Mouse (Mus musculus) limb, embryonic 15.5 days (tissue): ENCODE measurements around the gene Ppan. TPM values are rescaled to one million over a fixed set of nuclear protein-coding genes. Genes with fewer than 3 reads are reported as not detected.
A peak's percentile ranks its signal among the peaks of the same experiment; 100 is the strongest.

Source experiments
- ATAC-seq: fragments of 200-750 bp; cut with Nextera tagmentation; 2 replicates; pipeline ENCODE4 v1.8.0; 2017; ENCODE audit warnings: low read depth, moderate TSS enrichment; ENCODE audit not compliant: insufficient number of reproducible peaks, low FRiP score, low TSS enrichment
- H3K27ac ChIP-seq: fragments of 300-500 bp; sonication (generic); 2 replicates; pipeline ENCODE4 v1.5.1; 2015; ENCODE audit warnings: moderate library complexity, mild to moderate bottlenecking, inconsistent platforms
- H3K27me3 ChIP-seq: fragments of 300-500 bp; sonication (generic); 2 replicates; pipeline ENCODE4 v1.6.1; 2015; ENCODE audit warnings: inconsistent platforms
- H3K36me3 ChIP-seq: fragments of 300-500 bp; sonication (generic); 2 replicates; pipeline ENCODE4 v1.6.1; 2015; ENCODE audit warnings: inconsistent platforms
- H3K4me1 ChIP-seq: fragments of 300-500 bp; sonication (generic); 2 replicates; pipeline ENCODE4 v1.6.1; 2015; ENCODE audit warnings: inconsistent platforms
- H3K4me2 ChIP-seq: fragments of 300-500 bp; sonication (generic); 2 replicates; pipeline ENCODE4 v1.6.1; 2015; ENCODE audit warnings: mild to moderate bottlenecking, inconsistent platforms
- H3K4me3 ChIP-seq: fragments of 300-500 bp; sonication (generic); 2 replicates; pipeline ENCODE4 v1.5.1; 2015; ENCODE audit warnings: mild to moderate bottlenecking, inconsistent platforms
- H3K9ac ChIP-seq: fragments of 300-500 bp; sonication (generic); 2 replicates; pipeline ENCODE4 v1.6.1; 2015; ENCODE audit warnings: inconsistent platforms
- H3K9me3 ChIP-seq: fragments of 300-500 bp; sonication (generic); 2 replicates; pipeline ENCODE4 v1.6.1; 2016; ENCODE audit warnings: inconsistent platforms
- WGBS: fragments of 180-500 bp; shearing (Covaris S2); methylation state at CpG from one replicate; pipeline ENCODE4 v1.1.7; 2015; 5-methylcytosine and 5-hydroxymethylcytosine counted together
- microRNA-seq: library from miRNA; unstranded; fragments of <30 nt; microRNA quantifications from one replicate; pipeline ENCODE4, GENCODE M21; 2016
- polyA plus RNA-seq: library from polyadenylated mRNA; unstranded; fragments of >200 nt; fragmentation: Nextera tagmentation; extraction: Ambion mirVana; gene quantifications from 2 replicates; pipeline ENCODE4 v1.2.1, GENCODE M21; 2015

Ppan gene
- polyA plus RNA-seq, 1 experiment from 2014 or later: 88.6 TPM

GRCm38 (mm10) chr9:20897736-20898510 lies 9.9 kb downstream of the Ppan start:
- Histone ChIP-seq H3K4me1 (peaks cover 23% of the 10 kb centered on the region), H3K9me3 (no peaks in the 10 kb centered on the region), H3K36me3 (peaks cover 41% of the 10 kb centered on the region), H3K4me2 (peak overlapping the region; percentile 76), H3K9ac (peak overlapping the region; percentile 94), H3K27ac (peak overlapping the region; percentile 77), H3K4me3 (peak overlapping the region; percentile 98), H3K27me3 (no peaks in the 10 kb centered on the region)
- ATAC-seq: peak; percentile 54
- 3% methylated on average over 38 of the region's 39 CpGs for WGBS

- H3K27ac ChIP-seq: peak within 1 kb of the TSS; percentile 77
- H3K36me3 ChIP-seq: peaks cover 35% of the 10 kb centered on the region
- peak within 1 kb of the TSS; percentile 94 for H3K9ac ChIP-seq
- 4% methylated on average over 33 of the region's 34 CpGs for WGBS
- ATAC-seq: peak; percentile 77
- peak within 1 kb of the TSS; percentile 76 for H3K4me2 ChIP-seq
- peak within 1 kb of the TSS; percentile 98 for H3K4me3 ChIP-seq
- no peaks in the 10 kb centered on the region for H3K9me3 ChIP-seq
- no peaks in the 10 kb centered on the region for H3K27me3 ChIP-seq
- H3K4me1 ChIP-seq: peaks cover 23% of the 10 kb centered on the region
These were observed 10.6 kb downstream of the Ppan start, which contains the start of gene Eif3g for GRCm38 (mm10) chr9:20898511-20899073. TSS of gene Eif3g (minus strand) at chr9:20898623.

GRCm38 (mm10) chr9:20901466-20902173 lies 13.6 kb downstream of the Ppan start:
- no peak overlapping the region for H3K9ac ChIP-seq

GRCm38 (mm10) chr9:20902174-20902491 lies 14.2 kb downstream of the Ppan start:
- 41% methylated on average over 6 of the region's 6 CpGs for WGBS
- Histone ChIP-seq H3K4me1 (peaks cover 17% of the 10 kb centered on the region), H3K9ac (no peak overlapping the region), H3K4me2 (no peak overlapping the region), H3K9me3 (no peaks in the 10 kb centered on the region), H3K36me3 (peaks cover 29% of the 10 kb centered on the region), H3K27ac (no peak overlapping the region), H3K27me3 (no peaks in the 10 kb centered on the region), H3K4me3 (no peak overlapping the region)
- no peak for ATAC-seq

More at GRCm38 (mm10) chr9:20901466-20902173, 13.6 kb downstream of the Ppan start:
- Histone ChIP-seq H3K9me3 (no peaks in the 10 kb centered on the region), H3K27me3 (no peaks in the 10 kb centered on the region), H3K4me1 (peaks cover 22% of the 10 kb centered on the region), H3K36me3 (peaks cover 28% of the 10 kb centered on the region), H3K4me2 (no peak overlapping the region), H3K27ac (no peak overlapping the region), H3K4me3 (no peak overlapping the region)
- ATAC-seq: no peak
- 15% methylated on average over 13 of the region's 13 CpGs for WGBS

- no peak for ATAC-seq
- H3K9ac ChIP-seq: no peak overlapping the region
- H3K4me3 ChIP-seq: no peak overlapping the region
These were observed 22.0 kb downstream of the Ppan start for GRCm38 (mm10) chr9:20909948-20910347.

GRCm38 (mm10) chr9:20916160-20916559 lies 28.2 kb downstream of the Ppan start:
- no peaks in the 10 kb centered on the region for H3K27me3 ChIP-seq
- H3K27ac ChIP-seq: no peak overlapping the region
- no peak overlapping the region for H3K4me3 ChIP-seq
- H3K36me3 ChIP-seq: peaks cover 100% of the 10 kb centered on the region
- no peak for ATAC-seq
- 76% methylated on average over 4 of the region's 4 CpGs for WGBS
- H3K4me1 ChIP-seq: no peaks in the 10 kb centered on the region
- H3K9me3 ChIP-seq: no peaks in the 10 kb centered on the region
- no peak overlapping the region for H3K4me2 ChIP-seq
- H3K9ac ChIP-seq: no peak overlapping the region

More at GRCm38 (mm10) chr9:20909948-20910347, 22.0 kb downstream of the Ppan start:
- Histone ChIP-seq H3K9me3 (no peaks in the 10 kb centered on the region), H3K27ac (no peak overlapping the region), H3K4me2 (no peak overlapping the region), H3K36me3 (peaks cover 100% of the 10 kb centered on the region), H3K27me3 (no peaks in the 10 kb centered on the region), H3K4me1 (no peaks in the 10 kb centered on the region)
- WGBS: 87% methylated on average over 9 of the region's 9 CpGs

GRCm38 (mm10) chr9:20923258-20923657 lies 35.3 kb downstream of the Ppan start:
- H3K27ac ChIP-seq: no peak overlapping the region

More at GRCm38 (mm10) chr9:20923258-20923657, 35.3 kb downstream of the Ppan start:
- no peaks in the 10 kb centered on the region for H3K4me1 ChIP-seq
- no peaks in the 10 kb centered on the region for H3K9me3 ChIP-seq
- H3K9ac ChIP-seq: no peak overlapping the region
- H3K27me3 ChIP-seq: no peaks in the 10 kb centered on the region
- peaks cover 100% of the 10 kb centered on the region for H3K36me3 ChIP-seq
- H3K4me3 ChIP-seq: no peak overlapping the region
- H3K4me2 ChIP-seq: no peak overlapping the region
- 87% methylated on average over 3 of the region's 3 CpGs for WGBS
- ATAC-seq: no peak

Small RNA genes lying within 50 kb of the gene (microRNA-seq; reads per million reads assigned to microRNA genes)
- 0.61 reads per million for gene Mir7081

Other genes starting within 250 kb of the Ppan start
- 332 and 370 TPM in 2 replicates for gene Ubl5, start 245.3 kb upstream of the Ppan start, polyA plus RNA-seq
- 19.2 and 20.0 TPM in 2 replicates for gene Fbxl12, start 243.4 kb upstream of the Ppan start, polyA plus RNA-seq
- 43.7 and 46.7 TPM in 2 replicates for gene Pin1, start 236.1 kb upstream of the Ppan start, polyA plus RNA-seq
- gene Olfm2, start 141.8 kb upstream of the Ppan start, polyA plus RNA-seq: 9.3 and 9.7 TPM in 2 replicates
- gene Col5a3, start 73.1 kb upstream of the Ppan start, polyA plus RNA-seq: 8.0 and 15.3 TPM in 2 replicates
- not detected in 2 replicates for gene Rdh8, start 69.7 kb upstream of the Ppan start, polyA plus RNA-seq
- gene A230050P20Rik, start 19.5 kb upstream of the Ppan start, polyA plus RNA-seq: 9.5 and 11.8 TPM in 2 replicates
- gene Angptl6, start 8.4 kb upstream of the Ppan start, polyA plus RNA-seq: 4.6 and 5.0 TPM in 2 replicates
- gene Eif3g, start 10.4 kb downstream of the Ppan start, polyA plus RNA-seq: 303 and 319 TPM in 2 replicates
- 79.7 and 82.3 TPM in 2 replicates for gene Dnmt1, start 71.7 kb downstream of the Ppan start, polyA plus RNA-seq
- 62.0 and 65.1 TPM in 2 replicates for gene S1pr2, start 88.6 kb downstream of the Ppan start, polyA plus RNA-seq
- gene Mrpl4, start 114.6 kb downstream of the Ppan start, polyA plus RNA-seq: 112 and 116 TPM in 2 replicates
- 23.4 and 24.4 TPM in 2 replicates for gene Icam1, start 127.8 kb downstream of the Ppan start, polyA plus RNA-seq
- 0.96 and 3.0 TPM in 2 replicates for gene Icam4, start 141.2 kb downstream of the Ppan start, polyA plus RNA-seq
- gene Icam5, start 143.9 kb downstream of the Ppan start, polyA plus RNA-seq: 0.05 and 0.21 TPM in 2 replicates
- 0.56 TPM in 1 of 2 replicates, not detected in the other for gene Zglp1, start 178.9 kb downstream of the Ppan start, polyA plus RNA-seq
- gene Gm49373, start 184.9 kb downstream of the Ppan start, polyA plus RNA-seq: 0.60 and 0.93 TPM in 2 replicates
- 53.3 and 57.9 TPM in 2 replicates for gene Fdx1l, start 185.4 kb downstream of the Ppan start, polyA plus RNA-seq
- 1.2 and 1.6 TPM in 2 replicates for gene Gm38431, start 203.8 kb downstream of the Ppan start, polyA plus RNA-seq
- 49.6 and 55.0 TPM in 2 replicates for gene Raver1, start 203.8 kb downstream of the Ppan start, polyA plus RNA-seq
- gene Tyk2, start 243.1 kb downstream of the Ppan start, polyA plus RNA-seq: 13.1 and 13.2 TPM in 2 replicates